Mouse (Mus musculus): ENCODE measurements around the gene Rab3a.

- TF ChIP-seq CTCF (IDR thresholded peaks at IDR 0.05; ENCODE audit: low read depth): no peak
- TF ChIP-seq EP300 (IDR thresholded peaks at IDR 0.05; ENCODE audit: low read depth): no peak
Measured at GRCm38 (mm10) chr8:70789046-70789445, 34.6 kb downstream of the Rab3a start.
